Mouse (Mus musculus): ENCODE results near the gene Xpo6. TPM values are rescaled to one million over a fixed set of nuclear protein-coding genes. Genes with fewer than 3 reads are reported as not detected.

Gene Xpo6
- total and polyA plus RNA-seq, 2 experiments, result 15.0 to 79.2 TPM

- no peak overlapping the region for H3K9ac ChIP-seq (ENCODE audit: low read depth, low read length)
- no peak overlapping the region for H3K27ac ChIP-seq (replicated peaks; ENCODE audit: insufficient read depth, low read depth, low read length)
- no peak overlapping the region for H3K4me3 ChIP-seq (ENCODE audit: insufficient read depth, low read depth, low read length)
- WGBS, result 83% methylated on average over 4 of the region's 4 CpGs
- DNase-seq (ENCODE audit: extremely low read depth, low read depth, low spot score), result no peak
- no peak for TF ChIP-seq CTCF (IDR thresholded peaks at IDR 0.05; ENCODE audit: low read depth, low read length)
- no peak for TF ChIP-seq POLR2A (IDR thresholded peaks at IDR 0.05; ENCODE audit: extremely low read depth, insufficient read depth, low read length)
- H3K27me3 ChIP-seq (ENCODE audit: control insufficient read depth, insufficient read depth, low read length), result peaks cover 2% of the 10 kb centered on the region; the same call in 1 of the 2 replicates
- no peaks in the 10 kb centered on the region; the same call in 1 of the 2 replicates for H3K4me1 ChIP-seq (ENCODE audit: control insufficient read depth, insufficient read depth, low read length)
- H3K36me3 ChIP-seq (ENCODE audit: control insufficient read depth, insufficient read depth, low read length), result no peaks in the 10 kb centered on the region
- no peaks in the 10 kb centered on the region for H3K79me2 ChIP-seq (ENCODE audit: control insufficient read depth, insufficient read depth, low read length)
Observed at GRCm38 (mm10) chr7:126062228-126062627, 138.1 kb downstream of the Xpo6 start.

- H3K27me3 ChIP-seq (ENCODE audit: control insufficient read depth, insufficient read depth, low read length), result no peaks in the 10 kb centered on the region
- H3K36me3 ChIP-seq (ENCODE audit: control insufficient read depth, insufficient read depth, low read length), result no peaks in the 10 kb centered on the region
- no peak for DNase-seq (ENCODE audit: extremely low read depth, low read depth, low spot score)
- TF ChIP-seq POLR2A (IDR thresholded peaks at IDR 0.05; ENCODE audit: extremely low read depth, insufficient read depth, low read length) (no peak), CTCF (IDR thresholded peaks at IDR 0.05; ENCODE audit: low read depth, low read length) (no peak)
- no peak overlapping the region for H3K4me3 ChIP-seq (ENCODE audit: insufficient read depth, low read depth, low read length)
- no peak overlapping the region for H3K27ac ChIP-seq (replicated peaks; ENCODE audit: insufficient read depth, low read depth, low read length)
- 88% methylated on average over 7 of the region's 7 CpGs for WGBS
- H3K4me1 ChIP-seq (ENCODE audit: control insufficient read depth, insufficient read depth, low read length), result no peaks in the 10 kb centered on the region
- H3K79me2 ChIP-seq (ENCODE audit: control insufficient read depth, insufficient read depth, low read length), result no peaks in the 10 kb centered on the region
- H3K9ac ChIP-seq (ENCODE audit: low read depth, low read length), result no peak overlapping the region
Observed at GRCm38 (mm10) chr7:126058918-126059317, 141.4 kb downstream of the Xpo6 start.

- Histone ChIP-seq H3K9ac (ENCODE audit: low read depth, low read length) (no peak overlapping the region), H3K4me1 (ENCODE audit: control insufficient read depth, insufficient read depth, low read length) (no peaks in the 10 kb centered on the region), H3K36me3 (ENCODE audit: control insufficient read depth, insufficient read depth, low read length) (no peaks in the 10 kb centered on the region), H3K27me3 (ENCODE audit: control insufficient read depth, insufficient read depth, low read length) (no peaks in the 10 kb centered on the region), H3K79me2 (ENCODE audit: control insufficient read depth, insufficient read depth, low read length) (no peaks in the 10 kb centered on the region), H3K4me3 (ENCODE audit: insufficient read depth, low read depth, low read length) (no peak overlapping the region), H3K27ac (replicated peaks; ENCODE audit: insufficient read depth, low read depth, low read length) (no peak overlapping the region)
- TF ChIP-seq CTCF (IDR thresholded peaks at IDR 0.05; ENCODE audit: low read depth, low read length), result no peak
- TF ChIP-seq POLR2A (IDR thresholded peaks at IDR 0.05; ENCODE audit: extremely low read depth, insufficient read depth, low read length), result no peak
- WGBS, result 70% methylated on average over 10 of the region's 10 CpGs
- no peak for DNase-seq (ENCODE audit: extremely low read depth, low read depth, low spot score)
Observed at GRCm38 (mm10) chr7:126057332-126057914, 142.9 kb downstream of the Xpo6 start.

GRCm38 (mm10) chr7:126054574-126054973 lies 145.7 kb downstream of the Xpo6 start:
- Histone ChIP-seq H3K27me3 (ENCODE audit: control insufficient read depth, insufficient read depth, low read length) (no peaks in the 10 kb centered on the region), H3K36me3 (ENCODE audit: control insufficient read depth, insufficient read depth, low read length) (no peaks in the 10 kb centered on the region), H3K4me3 (ENCODE audit: insufficient read depth, low read depth, low read length) (no peak overlapping the region), H3K4me1 (ENCODE audit: control insufficient read depth, insufficient read depth, low read length) (no peaks in the 10 kb centered on the region), H3K79me2 (ENCODE audit: control insufficient read depth, insufficient read depth, low read length) (no peaks in the 10 kb centered on the region), H3K9ac (ENCODE audit: low read depth, low read length) (no peak overlapping the region), H3K27ac (replicated peaks; ENCODE audit: insufficient read depth, low read depth, low read length) (no peak overlapping the region)
- no peak for DNase-seq (ENCODE audit: extremely low read depth, low read depth, low spot score)
- TF ChIP-seq CTCF (IDR thresholded peaks at IDR 0.05; ENCODE audit: low read depth, low read length) (no peak), POLR2A (IDR thresholded peaks at IDR 0.05; ENCODE audit: extremely low read depth, insufficient read depth, low read length) (no peak)
- WGBS, result 76% methylated on average over 6 of the region's 6 CpGs

- no peak overlapping the region for H3K9ac ChIP-seq (ENCODE audit: low read depth, low read length)
- WGBS, result 78% methylated on average over 7 of the region's 7 CpGs
- no peaks in the 10 kb centered on the region for H3K79me2 ChIP-seq (ENCODE audit: control insufficient read depth, insufficient read depth, low read length)
- no peak for DNase-seq (ENCODE audit: extremely low read depth, low read depth, low spot score)
- H3K4me1 ChIP-seq (ENCODE audit: control insufficient read depth, insufficient read depth, low read length), result no peaks in the 10 kb centered on the region
- TF ChIP-seq POLR2A (IDR thresholded peaks at IDR 0.05; ENCODE audit: extremely low read depth, insufficient read depth, low read length) (no peak), CTCF (IDR thresholded peaks at IDR 0.05; ENCODE audit: low read depth, low read length) (no peak)
- no peaks in the 10 kb centered on the region for H3K36me3 ChIP-seq (ENCODE audit: control insufficient read depth, insufficient read depth, low read length)
- no peak overlapping the region for H3K27ac ChIP-seq (replicated peaks; ENCODE audit: insufficient read depth, low read depth, low read length)
- H3K4me3 ChIP-seq (ENCODE audit: insufficient read depth, low read depth, low read length), result no peak overlapping the region
- H3K27me3 ChIP-seq (ENCODE audit: control insufficient read depth, insufficient read depth, low read length), result no peaks in the 10 kb centered on the region
Observed at GRCm38 (mm10) chr7:126053618-126054017, 146.7 kb downstream of the Xpo6 start.

GRCm38 (mm10) chr7:126051910-126052309 lies 148.4 kb downstream of the Xpo6 start:
- TF ChIP-seq POLR2A (IDR thresholded peaks at IDR 0.05; ENCODE audit: extremely low read depth, insufficient read depth, low read length) (no peak), CTCF (IDR thresholded peaks at IDR 0.05; ENCODE audit: low read depth, low read length) (no peak)

More at GRCm38 (mm10) chr7:126051910-126052309, 148.4 kb downstream of the Xpo6 start:
- H3K27me3 ChIP-seq (ENCODE audit: control insufficient read depth, insufficient read depth, low read length), result no peaks in the 10 kb centered on the region
- no peak overlapping the region for H3K4me3 ChIP-seq (ENCODE audit: insufficient read depth, low read depth, low read length)
- H3K4me1 ChIP-seq (ENCODE audit: control insufficient read depth, insufficient read depth, low read length), result no peaks in the 10 kb centered on the region
- no peak for DNase-seq (ENCODE audit: extremely low read depth, low read depth, low spot score)
- H3K9ac ChIP-seq (ENCODE audit: low read depth, low read length), result no peak overlapping the region
- H3K79me2 ChIP-seq (ENCODE audit: control insufficient read depth, insufficient read depth, low read length), result no peaks in the 10 kb centered on the region
- 59% methylated on average over 6 of the region's 6 CpGs for WGBS
- no peaks in the 10 kb centered on the region for H3K36me3 ChIP-seq (ENCODE audit: control insufficient read depth, insufficient read depth, low read length)
- no peak overlapping the region for H3K27ac ChIP-seq (replicated peaks; ENCODE audit: insufficient read depth, low read depth, low read length)

Other genes starting within 250 kb of the Xpo6 start
- 0.20 TPM in 1 of 2 replicates, not detected in the other for gene Gsg1l, start 118.1 kb downstream of the Xpo6 start, total RNA-seq (2014; rRNA removed)
- 0.24 and 0.31 TPM in 2 replicates for gene Gsg1l, start 118.1 kb downstream of the Xpo6 start, polyA plus RNA-seq (2012; rRNA removed)
- gene Sbk1, start 72.1 kb upstream of the Xpo6 start, total RNA-seq (2014; rRNA removed), result 12.2 and 13.5 TPM in 2 replicates
- 17.1 and 21.6 TPM in 2 replicates for gene Sbk1, start 72.1 kb upstream of the Xpo6 start, polyA plus RNA-seq (2012; rRNA removed)
- 0.46 and 1.3 TPM in 2 replicates for gene Lat, start 169.1 kb upstream of the Xpo6 start, total RNA-seq (2014; rRNA removed)
- 1.4 TPM in 2 replicates for gene Lat, start 169.1 kb upstream of the Xpo6 start, polyA plus RNA-seq (2012; rRNA removed)
- 14.5 and 28.4 TPM in 2 replicates for gene Spns1, start 176.9 kb upstream of the Xpo6 start, total RNA-seq (2014; rRNA removed)
- gene Spns1, start 176.9 kb upstream of the Xpo6 start, polyA plus RNA-seq (2012; rRNA removed), result 62.8 and 74.8 TPM in 2 replicates
- gene Nfatc2ip, start 196.2 kb upstream of the Xpo6 start, total RNA-seq (2014; rRNA removed), result 1.3 and 1.7 TPM in 2 replicates
- 2.1 and 2.8 TPM in 2 replicates for gene Nfatc2ip, start 196.2 kb upstream of the Xpo6 start, polyA plus RNA-seq (2012; rRNA removed)
- 0.18 and 0.87 TPM in 2 replicates for gene Cd19, start 214.4 kb upstream of the Xpo6 start, total RNA-seq (2014; rRNA removed)
- 0.47 and 1.7 TPM in 2 replicates for gene Cd19, start 214.4 kb upstream of the Xpo6 start, polyA plus RNA-seq (2012; rRNA removed)
- gene Rabep2, start 228.3 kb upstream of the Xpo6 start, total RNA-seq (2014; rRNA removed), result 6.5 and 8.6 TPM in 2 replicates
- gene Rabep2, start 228.3 kb upstream of the Xpo6 start, polyA plus RNA-seq (2012; rRNA removed), result 9.8 and 15.1 TPM in 2 replicates